Mouse (Mus musculus) 3T3-L1 (cell line): ENCODE data around the gene Tfb2m.

Source experiments
- DNase-seq: peaks from one replicate; pipeline ENCODE4 v3.0.0-alpha.2; 2015; ENCODE audit warnings: low read depth, low spot score

Tfb2m gene

GRCm38 (mm10) chr1:179559446-179560194 is 13.6 kb upstream of the Tfb2m start:
- DNase-seq, result no peak

GRCm38 (mm10) chr1:179556921-179557320 is 10.9 kb upstream of the Tfb2m start:
- DNase-seq, result no peak

- peak; percentile 43 for DNase-seq
Measured at GRCm38 (mm10) chr1:179553949-179554347, 7.9 kb upstream of the Tfb2m start.

- DNase-seq, result no peak
Measured at GRCm38 (mm10) chr1:179553197-179553948, 7.3 kb upstream of the Tfb2m start.

GRCm38 (mm10) chr1:179552751-179553150 is 6.7 kb upstream of the Tfb2m start:
- no peak for DNase-seq

- DNase-seq, result no peak
Measured at GRCm38 (mm10) chr1:179551921-179552320, 5.9 kb upstream of the Tfb2m start.

GRCm38 (mm10) chr1:179551336-179551735 is 5.3 kb upstream of the Tfb2m start:
- DNase-seq, result no peak

GRCm38 (mm10) chr1:179548996-179549752 is 3.1 kb upstream of the Tfb2m start:
- no peak for DNase-seq

GRCm38 (mm10) chr1:179548220-179548619 is 2.2 kb upstream of the Tfb2m start:
- DNase-seq, result no peak

- peak; percentile 45 for DNase-seq
Measured at GRCm38 (mm10) chr1:179547176-179547575, 1.1 kb upstream of the Tfb2m start.

- DNase-seq, result no peak
Measured at GRCm38 (mm10) chr1:179546551-179546917, 467 bp upstream of the Tfb2m start.

GRCm38 (mm10) chr1:179541502-179541901 is 4.6 kb downstream of the Tfb2m start:
- DNase-seq, result peak; percentile 48

- DNase-seq, result no peak
Measured at GRCm38 (mm10) chr1:179539887-179540286, 6.2 kb downstream of the Tfb2m start.

GRCm38 (mm10) chr1:179539054-179539453 is 7.0 kb downstream of the Tfb2m start:
- DNase-seq, result no peak

GRCm38 (mm10) chr1:179519901-179520300 is 26.2 kb downstream of the Tfb2m start:
- no peak for DNase-seq

GRCm38 (mm10) chr1:179517713-179518465 is 28.2 kb downstream of the Tfb2m start, which contains the start of gene Smyd3:
Smyd3 (minus strand) TSS chr1:179518041.
- peak; percentile 91 for DNase-seq

GRCm38 (mm10) chr1:179516941-179517712 is 28.9 kb downstream of the Tfb2m start:
- peak; percentile 57 for DNase-seq

GRCm38 (mm10) chr1:179511895-179512294 is 34.2 kb downstream of the Tfb2m start:
- DNase-seq, result no peak

- DNase-seq, result no peak
Measured at GRCm38 (mm10) chr1:179510546-179511340, 35.3 kb downstream of the Tfb2m start.
